Mouse (Mus musculus): ENCODE measurements around the gene Lta.
A peak's percentile ranks its signal among the peaks of the same experiment; 100 is the strongest.

The Lta gene

DNA sequence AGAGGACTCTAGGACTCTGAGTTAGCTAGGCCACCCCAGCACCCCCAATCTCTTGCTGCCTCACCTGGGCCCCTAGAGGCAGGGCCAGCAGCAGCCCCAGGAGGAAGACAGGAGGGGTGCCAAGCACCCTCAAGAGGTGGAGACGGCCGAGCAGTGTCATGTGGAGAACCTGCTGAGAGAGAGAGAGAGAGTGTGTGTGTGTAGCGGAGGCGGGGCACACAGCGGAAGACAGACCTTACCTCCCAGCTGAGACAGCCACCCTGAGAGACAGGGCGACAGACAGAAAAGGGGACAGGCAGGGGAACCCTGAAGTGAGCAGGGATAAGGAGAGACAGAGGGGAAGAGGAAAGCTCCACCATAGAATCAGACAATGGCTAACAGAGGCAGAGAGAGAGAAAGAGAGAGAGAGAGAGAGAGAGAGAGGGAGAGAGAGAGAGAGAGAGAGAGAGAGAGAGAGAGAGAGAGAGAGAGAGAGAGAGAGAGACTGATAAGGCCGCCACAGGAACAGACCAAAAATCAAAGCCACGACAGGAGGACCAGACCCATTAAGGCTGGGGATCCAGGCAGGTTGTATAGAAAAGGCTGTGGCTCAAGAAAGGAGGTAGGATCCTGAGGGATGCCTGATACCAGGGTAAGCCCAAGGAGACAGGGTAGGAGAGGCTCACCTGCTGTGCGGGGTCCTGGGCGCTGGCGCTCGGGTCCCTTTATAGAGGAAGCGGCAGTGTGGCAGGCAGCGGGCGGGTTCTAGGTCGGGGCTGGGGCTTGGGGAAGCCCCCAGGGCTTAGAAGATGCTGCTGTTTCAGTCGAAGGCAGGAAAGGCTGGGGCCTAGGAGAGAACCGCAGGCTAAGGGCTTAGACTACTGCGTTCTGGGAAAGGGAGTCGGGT is at the start of gene Lta:
Gene Lta (minus strand): TSS at position 858 of the 886 bp plus-strand sequence.
- no peak for DNase-seq

GRCm38 (mm10) chr17:35254241-35255098 is 49.3 kb upstream of the Lta start:
- DNase-seq: peak; percentile 78

DNA sequence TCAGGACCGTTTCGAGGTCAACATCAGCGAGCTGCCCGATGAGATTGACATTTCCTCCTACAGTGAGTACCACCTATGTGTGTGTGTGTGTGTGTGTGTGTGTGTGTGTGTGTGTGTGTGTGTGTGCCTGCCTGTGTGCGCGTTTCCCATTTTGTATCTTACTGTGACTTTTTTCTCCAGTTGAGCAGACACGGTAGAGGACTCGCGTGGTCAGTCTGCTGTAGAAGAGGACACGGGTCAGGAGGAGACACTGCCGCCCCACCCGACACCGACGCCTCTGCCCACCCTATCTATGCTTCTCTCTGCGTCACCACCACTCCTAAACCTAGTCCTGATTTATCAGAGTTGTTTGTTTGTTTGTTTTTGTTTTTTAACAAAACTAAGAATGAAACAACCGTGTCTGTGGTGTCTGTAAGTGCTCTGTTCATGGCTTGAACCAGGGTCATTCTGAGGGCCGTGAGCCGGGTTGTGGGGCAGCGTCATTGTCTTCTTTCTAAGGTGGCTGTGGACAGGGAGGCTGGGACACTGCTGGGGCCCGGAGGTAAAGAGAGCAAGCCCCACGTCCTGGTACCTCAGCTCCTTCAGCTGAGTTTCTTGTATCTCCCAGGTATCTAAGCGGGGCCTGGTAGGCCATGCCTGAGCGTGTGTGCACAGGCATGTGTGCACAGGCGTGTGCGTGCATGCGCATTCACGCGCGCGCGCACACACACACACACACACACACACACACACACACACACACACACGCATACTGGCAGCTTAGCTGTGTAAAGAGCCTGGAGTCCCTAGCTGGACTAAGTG is 48.3 kb upstream of the Lta start:
- DNase-seq: no peak

- DNase-seq: no peak
These were observed 47.6 kb upstream of the Lta start for GRCm38 (mm10) chr17:35252619-35253292.

DNA sequence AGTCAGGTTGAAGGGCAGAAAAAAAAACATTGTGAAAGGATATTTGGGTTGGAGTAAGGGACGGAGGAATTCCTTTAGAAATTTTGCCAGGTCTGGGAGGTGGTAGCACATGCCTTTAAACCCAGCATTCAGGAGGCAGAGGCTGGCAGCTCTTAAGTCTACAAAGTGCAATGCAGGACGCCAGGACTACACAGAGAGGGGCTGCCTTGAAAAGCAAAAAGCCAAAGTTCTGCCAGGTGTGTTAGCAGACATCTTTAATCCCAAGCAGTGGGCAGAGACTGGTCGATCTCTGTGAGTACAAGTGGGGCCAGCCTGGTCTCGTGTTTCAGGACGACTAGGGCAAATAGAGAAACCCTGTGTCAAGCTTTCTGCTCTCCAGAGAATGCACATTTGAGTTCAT is 46.8 kb upstream of the Lta start:
- no peak for DNase-seq

DNA sequence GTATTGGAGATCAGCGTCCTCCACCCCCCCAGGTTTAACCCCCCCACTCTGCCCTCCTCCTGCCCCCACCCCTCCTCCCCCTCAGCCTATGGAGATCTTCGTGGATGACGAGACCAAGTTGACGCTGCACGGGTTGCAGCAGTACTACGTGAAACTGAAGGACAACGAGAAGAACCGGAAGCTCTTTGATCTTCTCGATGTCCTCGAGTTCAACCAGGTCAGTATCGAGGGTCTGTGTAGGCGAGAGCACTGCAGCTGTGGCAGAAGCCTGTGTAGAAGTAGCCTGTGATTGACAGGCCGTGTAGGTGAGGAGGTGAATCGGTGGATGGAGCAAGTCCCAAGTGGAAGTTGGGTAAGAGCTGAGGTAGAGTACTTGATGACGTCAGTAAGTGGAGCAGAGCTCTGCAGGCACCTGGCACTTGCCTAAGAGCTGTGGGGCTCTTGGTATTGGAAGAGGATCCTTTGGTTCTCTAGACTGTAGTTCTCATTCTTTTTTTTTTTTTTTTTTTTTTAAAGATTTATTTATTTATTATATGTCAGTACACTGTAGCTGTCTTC is 46.1 kb upstream of the Lta start:
- peak; percentile 74 for DNase-seq

GRCm38 (mm10) chr17:35250348-35251120 is 45.4 kb upstream of the Lta start:
- no peak for DNase-seq

GRCm38 (mm10) chr17:35249451-35250197 is 44.5 kb upstream of the Lta start:
- DNase-seq: no peak

- DNase-seq: no peak
These were observed 43.8 kb upstream of the Lta start for GRCm38 (mm10) chr17:35248986-35249385.

GRCm38 (mm10) chr17:35247144-35247543 is 42.0 kb upstream of the Lta start:
- DNase-seq: no peak

DNA sequence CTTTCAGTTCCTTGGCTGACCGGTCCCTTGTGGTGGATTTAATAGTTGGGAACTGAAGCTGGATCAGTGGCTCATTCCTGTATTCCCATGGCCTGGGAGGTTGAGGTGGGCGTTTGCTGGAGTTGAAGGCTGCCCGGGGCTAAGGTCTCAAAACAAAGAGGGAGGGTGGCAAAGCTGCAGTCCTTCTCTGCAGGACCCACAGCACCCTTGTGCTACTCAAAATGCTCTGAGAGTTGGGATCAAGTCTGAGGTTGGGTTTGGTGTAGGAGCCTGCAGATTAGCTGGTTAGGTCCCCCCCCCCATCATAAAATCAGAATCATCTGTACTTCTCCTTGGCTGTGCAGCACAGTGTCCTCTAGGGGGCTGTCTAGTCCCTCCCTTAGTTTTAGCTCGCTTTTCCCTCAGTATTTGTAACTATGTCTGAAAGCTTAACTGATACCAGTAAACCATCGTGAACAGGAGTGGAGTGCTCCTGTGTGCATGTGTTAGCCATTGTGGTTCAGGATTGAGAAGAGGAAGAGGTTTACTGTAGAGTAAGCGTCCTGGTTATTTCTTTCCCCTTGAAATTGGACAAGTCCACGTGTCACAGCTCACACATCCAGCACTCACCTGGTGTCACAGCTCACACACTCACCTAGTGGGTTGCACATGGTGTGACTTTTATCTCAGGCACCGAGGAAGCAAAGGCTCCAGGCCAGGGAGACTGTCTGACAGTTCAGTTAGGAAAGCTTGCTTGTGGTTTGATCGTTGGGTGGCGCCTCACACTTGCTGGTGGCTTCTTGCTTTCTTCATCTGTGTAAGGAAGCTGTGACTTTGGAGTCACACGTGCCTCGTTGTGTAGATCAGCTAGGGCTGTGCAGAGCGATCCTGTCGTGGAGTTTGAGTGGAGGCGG is 40.8 kb upstream of the Lta start:
- DNase-seq: no peak

GRCm38 (mm10) chr17:35244999-35245398 is 39.8 kb upstream of the Lta start:
- DNase-seq: no peak

GRCm38 (mm10) chr17:35243086-35243485 is 37.9 kb upstream of the Lta start:
- peak; percentile 76 for DNase-seq

- DNase-seq: peak; percentile 79
These were observed 37.1 kb upstream of the Lta start for GRCm38 (mm10) chr17:35242015-35242941.

DNA sequence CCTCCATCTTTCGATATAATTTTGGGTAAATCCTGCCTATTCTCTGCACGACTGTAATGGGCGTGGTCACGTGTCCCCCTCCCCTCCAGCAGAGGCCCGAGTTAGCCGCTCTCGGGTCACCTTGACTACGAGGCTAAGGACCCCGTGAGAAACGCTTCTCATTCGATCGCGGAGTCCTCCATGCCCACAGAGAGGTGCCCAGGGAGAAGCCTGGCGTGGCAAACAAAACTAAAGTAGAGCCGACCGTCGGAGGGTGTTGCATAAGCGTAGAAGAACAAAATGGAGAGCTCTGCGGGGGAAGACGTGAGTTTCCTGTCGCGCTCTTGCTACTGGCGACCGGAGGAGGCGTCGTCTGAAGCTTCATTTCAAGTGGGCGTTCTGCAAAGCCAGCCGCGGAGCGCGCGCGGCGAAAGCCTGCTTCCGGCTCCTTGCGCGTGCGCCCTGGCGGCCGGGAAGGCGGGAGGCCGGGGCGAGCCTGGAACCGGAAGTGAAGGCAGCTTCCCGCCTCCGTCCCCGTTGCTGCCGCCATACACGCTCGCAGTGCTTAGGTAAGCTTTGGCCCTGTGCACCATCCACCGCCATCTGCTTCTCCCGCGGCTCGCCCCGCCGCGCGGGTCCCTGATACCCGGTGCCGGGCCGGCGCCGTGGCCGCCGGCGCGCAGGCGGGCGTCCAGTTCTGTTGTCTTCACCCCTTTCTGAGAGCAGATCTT is 36.3 kb upstream of the Lta start, which contains the start of gene Ddx39b:
Gene Ddx39b (plus strand): TSS at position 442 of the 710 bp plus-strand sequence.
- peak; percentile 96 for DNase-seq

GRCm38 (mm10) chr17:35240384-35241304 is 35.5 kb upstream of the Lta start:
- no peak for DNase-seq

All from lung, postnatal 10 days (tissue).